Mouse (Mus musculus) cerebellum, adult 9-11 months (tissue): ENCODE measurements at regions not wholly inside any gene's neighbourhood (a gene's known extent, or its start where the extent isn't known, plus 50 kb on each side); places are given as distances from the start of the nearest gene placed in this dataset.
A peak's percentile ranks its signal among the peaks of the same experiment; 100 is the strongest.
"Not testable (repeated sequence)": the region's sequence is repeated elsewhere in the genome, so short reads cannot be mapped to it uniquely, and the experiment has no call there.

Experiments used
- DNase-seq: peaks from one replicate; pipeline ENCODE4 v3.0.0; 2022

DNA sequence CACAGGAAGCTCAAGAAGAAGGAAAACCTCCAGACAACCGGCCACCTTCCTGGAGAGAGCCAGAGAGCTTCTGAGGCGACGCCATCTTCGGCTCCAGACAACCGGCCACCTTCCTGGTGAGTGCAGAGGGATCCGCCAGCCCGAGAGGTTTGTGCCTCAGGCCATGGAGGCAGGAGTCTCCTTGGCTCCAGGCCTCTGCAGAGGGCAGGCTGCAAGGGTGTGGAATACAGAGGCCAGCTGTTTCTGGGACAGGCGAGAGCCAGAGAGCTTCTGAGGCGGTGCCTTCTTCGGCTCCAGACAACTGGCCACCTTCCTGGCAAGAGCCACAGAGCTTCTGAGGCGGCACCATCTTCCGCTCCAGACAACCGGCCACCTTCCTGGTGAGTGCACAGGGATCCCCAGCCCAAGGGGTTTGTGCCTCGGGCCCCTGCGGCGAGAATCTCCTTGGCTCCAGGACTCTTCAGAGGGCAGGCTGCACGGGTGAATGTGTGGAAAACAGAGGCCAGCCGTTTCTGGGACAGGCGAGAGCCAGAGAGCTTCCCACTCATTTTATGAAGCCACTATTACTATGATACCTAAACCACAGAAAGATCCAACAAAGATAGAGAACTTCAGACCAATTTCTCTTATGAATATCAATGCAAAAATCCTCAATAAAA, 441.4 kb downstream of the Arl6ip6 start:
- not testable (repeated sequence) for DNase-seq

DNA sequence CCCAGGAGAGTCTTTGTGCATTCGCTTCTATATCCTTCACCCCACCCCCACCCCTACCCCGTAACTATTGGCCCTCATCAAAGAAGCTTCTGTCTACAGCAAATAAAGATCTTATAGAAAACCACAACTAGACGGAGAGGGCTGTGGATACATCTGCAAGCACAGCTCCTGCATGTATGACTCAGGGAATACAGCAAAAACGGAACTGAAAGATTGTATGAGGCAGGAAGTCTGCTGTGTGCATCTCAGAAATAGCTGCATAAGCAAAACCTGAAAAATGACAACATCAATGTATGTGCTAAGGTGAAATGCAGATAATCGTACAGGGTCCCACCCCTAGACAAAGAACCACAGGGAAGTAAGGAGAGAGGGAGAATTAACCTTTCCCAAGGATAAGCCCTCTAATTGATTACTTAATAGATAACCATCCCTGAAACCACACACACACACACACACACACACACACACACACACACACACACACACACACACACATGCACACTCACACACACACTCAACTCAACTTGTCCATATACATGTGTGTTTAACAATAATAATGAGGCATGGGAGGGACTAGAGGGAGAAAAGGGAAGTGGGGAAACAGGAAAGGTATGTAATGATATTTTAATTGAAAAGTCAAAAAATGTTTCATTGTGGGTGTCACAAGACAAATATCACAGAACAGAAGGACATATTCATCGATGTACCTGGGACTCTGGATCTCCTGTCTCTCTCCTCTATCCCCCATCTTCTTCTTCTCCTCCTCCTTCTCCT, 416.6 kb downstream of the Rprm start:
- DNase-seq: no peak

DNA sequence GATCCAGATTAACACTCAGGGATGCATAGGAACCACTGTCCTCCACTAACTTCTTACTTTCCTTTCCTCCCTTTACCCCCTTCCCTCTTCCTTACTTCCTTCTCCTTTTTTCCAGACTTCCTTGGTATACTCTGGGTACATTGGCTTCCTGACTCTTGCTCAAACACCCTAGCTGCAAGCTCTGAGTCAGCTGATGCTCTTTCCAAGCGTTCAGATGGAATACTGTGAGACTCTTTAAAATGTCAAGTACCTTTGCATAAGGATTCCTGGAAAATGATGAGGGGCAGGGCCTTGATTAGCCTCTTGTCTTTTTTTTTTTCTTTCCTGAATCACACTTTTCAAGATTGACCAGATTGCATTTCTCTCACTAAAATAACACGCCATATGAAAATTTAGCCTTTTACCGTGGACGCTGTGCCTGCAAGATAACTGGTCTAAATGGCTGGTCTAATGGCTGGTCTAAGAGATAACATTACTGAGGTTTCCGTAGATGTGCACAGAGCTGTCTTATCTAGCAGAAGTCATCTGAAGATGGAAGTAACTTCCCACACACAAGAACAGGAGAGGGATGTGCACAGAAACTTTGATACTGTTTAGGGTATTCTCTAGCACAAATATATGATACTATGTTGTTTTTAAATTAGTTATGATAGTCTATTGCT, 404.9 kb downstream of the Rprm start:
- DNase-seq: no peak

DNA sequence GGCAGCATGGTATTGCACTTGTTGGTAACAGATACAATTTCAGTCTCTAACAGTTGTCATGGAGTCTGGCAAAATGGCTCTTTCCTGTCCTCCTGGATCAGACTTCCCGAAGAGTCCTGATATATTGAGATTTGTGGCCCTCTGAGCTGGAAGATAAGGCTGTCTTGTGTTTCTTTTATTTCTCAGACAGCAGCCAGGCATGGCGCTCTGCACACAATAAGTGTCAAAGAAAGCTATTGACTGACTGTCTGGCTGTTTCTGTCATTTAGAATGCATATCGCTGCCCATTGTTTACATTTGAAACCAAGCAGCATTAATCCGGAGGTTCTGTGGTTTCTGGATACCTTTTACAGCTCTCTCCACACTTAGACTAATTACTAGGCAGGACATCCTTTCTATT, 402.8 kb downstream of the Rprm start:
- DNase-seq: no peak

DNA sequence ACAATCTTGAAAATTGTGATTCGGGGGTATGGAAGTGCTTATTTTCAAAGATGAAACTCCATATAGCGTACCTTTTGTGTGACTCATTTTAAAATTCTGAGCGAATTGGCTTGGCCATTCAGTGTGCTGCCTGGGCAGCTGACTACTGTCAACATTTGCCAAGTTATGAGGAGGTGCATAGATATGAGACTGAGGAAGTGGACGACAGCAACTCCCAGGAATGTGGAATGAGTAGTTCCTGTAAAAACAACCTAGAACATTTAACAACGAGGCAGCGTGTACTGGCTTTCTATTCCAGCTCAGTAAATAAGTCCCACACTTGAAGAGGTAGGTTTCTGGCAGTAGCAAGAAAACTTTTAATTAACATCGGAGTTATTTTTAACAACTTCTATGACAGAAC, 398.1 kb downstream of the Rprm start:
- no peak for DNase-seq

DNA sequence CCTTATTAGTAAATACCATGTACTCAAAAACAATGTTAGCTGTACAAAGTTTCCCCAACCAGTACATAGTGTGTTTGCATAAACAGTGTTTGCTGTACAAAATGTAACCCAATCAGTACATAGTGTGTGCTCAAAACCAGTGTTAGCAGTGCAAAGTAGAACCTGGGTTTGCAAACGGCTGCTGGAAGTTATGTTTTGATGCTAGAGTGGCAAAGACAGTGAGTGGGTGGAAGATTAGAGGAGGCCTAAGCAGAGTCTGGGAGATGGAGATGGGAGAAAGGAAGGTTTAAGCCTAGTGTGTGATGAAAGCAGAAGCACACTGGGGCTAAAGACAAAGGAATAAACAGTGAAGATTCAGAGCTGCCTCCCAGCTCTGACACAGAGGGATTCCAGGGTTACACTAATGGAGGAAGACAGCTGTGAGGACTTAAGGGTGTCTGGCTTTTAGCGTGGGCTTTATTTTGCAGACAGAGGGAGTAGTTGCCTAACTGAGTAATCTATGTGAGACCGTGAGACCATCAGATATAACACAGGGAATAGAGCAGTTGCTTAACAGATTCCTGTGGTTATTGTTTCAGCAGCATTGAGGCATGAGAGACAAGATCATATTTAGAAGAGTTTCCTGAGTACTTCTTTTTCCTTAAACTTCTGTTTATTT, 396.0 kb downstream of the Rprm start:
- no peak for DNase-seq

DNA sequence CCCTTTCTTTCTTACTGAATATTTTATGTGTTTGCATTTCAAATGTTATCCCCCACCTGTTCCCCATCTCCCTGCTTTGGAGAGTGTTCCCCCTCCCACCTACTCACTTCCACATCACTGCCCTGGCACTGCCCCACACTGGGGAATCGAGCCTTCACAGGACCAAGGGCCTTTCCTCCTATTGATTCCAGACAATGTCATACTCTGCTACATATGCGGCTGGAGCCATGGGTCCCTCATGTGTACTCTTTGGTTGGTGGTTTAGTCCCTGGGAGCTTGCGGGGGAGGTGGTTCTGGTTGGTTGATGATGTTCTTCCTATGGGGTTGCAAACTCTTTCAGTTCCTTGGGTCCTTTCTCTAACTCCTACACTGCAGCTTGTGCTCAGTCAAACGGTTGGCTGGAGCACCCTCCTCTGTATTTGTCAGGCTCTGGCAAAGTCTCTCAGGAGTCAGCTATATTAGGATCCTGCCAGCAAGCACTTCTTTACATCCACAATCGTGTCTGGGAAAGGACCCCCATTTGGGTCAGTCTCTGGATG, 393.7 kb downstream of the Rprm start:
- no peak for DNase-seq

DNA sequence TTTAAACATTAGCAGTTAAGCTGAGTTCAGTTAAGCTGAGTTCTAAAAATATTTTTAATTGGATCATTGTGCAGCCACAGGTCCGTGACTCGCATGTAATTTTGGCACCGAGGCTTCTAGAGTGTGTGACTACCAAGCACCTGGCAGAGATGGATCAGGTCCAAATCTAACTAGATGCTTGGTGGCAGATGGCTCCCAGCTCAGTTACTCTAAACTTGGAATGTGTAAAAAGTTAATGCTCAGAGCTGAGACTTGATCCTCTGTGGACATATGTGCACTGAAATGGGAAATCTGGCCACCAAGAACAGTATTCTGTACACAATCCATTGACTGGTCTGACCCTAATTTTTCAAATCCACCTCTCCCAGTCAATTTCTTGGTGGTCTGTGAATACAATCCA, 374.1 kb downstream of the Rprm start:
- DNase-seq: peak; percentile 68

DNA sequence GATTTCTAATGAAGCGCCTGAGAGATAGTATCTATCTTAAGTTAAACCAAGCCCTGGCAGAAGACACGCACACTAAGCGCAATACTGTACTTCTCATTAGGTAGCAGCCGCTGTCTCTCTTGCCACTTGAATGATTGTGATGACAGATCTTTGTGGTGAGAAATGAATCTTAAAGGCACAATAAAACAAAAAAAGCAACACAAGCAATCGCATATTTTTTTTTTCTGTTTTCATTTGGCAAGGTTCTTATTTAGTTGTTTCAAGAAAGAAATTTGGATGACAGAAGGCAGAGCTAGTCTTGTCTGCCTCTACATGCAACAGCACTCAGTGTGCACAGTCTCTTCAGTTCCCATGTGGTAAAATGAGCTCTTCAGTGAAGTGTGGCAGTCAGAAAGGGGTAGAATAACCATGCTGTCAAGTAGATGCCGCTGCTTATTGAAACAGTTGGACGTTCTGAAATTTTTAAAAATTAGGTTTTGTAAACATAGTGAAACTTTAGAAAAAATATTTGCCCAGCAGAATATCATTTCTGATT, 372.2 kb downstream of the Rprm start:
- no peak for DNase-seq

DNA sequence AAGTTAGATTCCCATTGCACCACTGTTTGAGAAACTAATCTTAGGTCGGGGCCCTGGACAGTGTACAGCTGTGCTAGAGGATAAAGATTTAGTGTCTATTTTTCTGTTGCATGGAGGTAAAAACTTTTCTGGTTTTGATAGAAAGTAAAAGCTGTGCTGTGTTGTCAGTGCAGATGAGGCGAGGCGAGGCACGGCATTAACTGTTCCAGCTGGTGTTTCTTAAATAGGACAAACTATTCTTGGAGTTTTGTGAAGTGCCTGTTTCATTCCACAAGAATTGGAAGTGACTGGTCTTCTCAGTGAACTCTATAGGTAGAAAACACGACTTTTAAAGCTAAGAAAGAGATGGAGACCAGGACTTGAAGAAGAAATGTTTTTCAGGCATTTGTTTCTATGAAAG, 370.3 kb downstream of the Rprm start:
- DNase-seq: no peak

DNA sequence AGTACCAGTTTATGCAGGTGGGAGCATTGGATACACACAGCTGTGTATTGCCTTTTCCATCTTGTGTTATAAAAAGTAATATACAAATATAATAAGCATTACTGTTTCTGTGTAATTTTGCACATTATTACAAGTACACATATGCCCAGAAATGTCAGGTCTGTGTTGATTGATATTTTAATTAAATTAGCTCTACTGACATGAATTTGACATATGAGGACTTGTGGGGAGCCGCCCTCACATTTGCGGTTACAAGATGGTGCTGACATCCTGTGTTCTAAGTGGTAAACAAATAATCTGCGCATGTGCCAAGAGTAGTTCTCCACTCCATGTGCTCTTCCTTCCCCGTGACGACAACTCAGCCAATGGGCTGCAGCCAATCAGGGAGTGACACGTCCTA, 362.1 kb downstream of the Rprm start:
- no peak for DNase-seq

DNA sequence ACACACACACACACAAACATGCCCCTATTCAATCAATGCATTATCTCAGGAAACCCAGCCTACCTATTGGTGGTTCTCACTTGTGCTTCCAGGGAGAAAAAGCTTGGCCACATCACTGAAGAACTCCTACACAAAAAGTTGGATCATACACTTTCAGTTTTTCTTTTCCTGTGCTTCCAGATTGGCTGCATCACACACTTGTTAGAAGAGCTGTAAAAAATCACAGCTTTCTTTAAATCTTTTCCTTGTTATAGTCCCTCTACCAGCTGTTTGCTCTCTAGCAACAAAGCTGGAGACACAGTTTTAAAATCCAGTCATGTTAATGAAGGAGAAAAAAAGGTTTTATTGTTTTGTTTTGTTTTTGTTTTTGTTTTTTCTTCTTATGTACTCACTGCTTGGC, 356.7 kb downstream of the Rprm start:
- no peak for DNase-seq

DNA sequence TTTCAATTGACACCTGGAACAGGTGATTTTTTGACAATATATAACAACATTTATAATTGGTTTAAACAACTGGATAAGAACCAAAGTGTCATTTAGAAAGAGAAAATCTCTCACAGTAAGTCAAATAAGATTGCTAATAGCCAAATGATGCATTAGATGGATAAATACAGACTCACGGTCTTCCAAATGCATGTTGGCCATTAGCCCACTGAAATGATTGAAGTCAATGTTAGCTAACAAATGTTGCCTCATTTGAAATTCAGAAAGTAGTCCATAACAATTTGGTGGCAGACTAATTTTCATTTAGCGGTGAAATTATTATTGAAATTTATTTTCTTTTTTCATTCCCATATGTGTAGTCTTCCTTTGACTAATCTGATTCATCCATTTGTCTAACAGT, 354.9 kb downstream of the Rprm start:
- DNase-seq: no peak

DNA sequence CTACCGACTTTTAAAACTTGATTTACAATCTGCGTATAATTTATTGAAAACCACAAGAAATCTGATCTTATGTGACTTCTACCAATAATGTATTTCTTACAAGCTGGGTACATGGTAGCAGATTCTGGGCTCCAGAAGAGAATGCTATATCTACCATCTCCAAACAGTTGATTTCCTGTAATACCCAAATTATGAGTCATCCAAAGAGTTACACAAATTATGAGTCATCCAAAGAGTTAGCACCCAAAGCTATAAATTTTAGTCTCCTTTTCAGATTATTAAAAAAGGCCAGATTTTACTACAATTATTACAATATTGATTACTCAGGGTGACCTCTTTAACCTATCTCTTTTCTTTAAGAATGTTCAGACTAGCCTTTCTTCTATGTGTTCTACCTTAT, 321.9 kb downstream of the Rprm start:
- no peak for DNase-seq

DNA sequence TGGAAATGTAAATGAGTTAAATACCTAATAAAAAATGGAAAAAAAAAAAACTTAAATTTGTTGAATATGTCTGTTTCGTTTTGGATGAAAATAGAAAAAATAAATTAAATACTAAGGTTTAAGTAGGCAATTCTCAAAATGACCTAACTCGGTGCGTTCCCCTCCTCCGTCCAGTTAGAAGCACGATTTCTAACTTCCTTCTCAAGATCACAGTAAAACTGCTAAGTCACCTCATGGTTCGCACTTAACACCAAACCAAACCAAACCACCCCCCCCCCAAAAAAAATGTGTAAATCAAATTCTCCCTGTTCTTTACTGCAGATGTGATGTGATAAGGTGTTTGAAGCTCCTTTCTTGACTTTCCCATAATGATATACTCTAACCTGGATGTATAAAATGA, 303.3 kb downstream of the Rprm start:
- not testable (repeated sequence) for DNase-seq

DNA sequence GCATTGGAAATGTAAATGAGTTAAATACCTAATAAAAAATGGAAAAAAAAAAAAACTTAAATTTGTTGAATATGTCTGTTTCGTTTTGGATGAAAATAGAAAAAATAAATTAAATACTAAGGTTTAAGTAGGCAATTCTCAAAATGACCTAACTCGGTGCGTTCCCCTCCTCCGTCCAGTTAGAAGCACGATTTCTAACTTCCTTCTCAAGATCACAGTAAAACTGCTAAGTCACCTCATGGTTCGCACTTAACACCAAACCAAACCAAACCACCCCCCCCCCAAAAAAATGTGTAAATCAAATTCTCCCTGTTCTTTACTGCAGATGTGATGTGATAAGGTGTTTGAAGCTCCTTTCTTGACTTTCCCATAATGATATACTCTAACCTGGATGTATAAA, 296.8 kb downstream of the Rprm start:
- not testable (repeated sequence) for DNase-seq

DNA sequence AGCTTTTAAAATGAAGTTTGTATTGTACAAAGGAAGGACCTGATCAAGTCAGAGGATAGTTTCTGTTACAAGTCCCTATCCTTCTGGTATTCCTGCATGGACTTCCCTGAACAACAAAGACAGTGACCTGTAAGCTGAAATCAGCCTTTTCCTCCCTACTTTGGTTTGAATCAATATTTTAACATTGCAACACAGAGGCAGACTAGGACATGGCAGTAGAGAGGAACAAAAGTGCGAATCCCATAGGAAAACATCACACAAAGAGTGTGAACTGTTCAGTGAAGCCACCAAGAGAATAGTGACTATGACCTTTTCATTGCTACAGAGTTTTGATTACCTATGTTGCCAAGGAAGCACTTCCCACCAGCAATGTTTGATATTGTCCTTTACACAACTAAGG, 288.7 kb downstream of the Rprm start:
- DNase-seq: no peak

DNA sequence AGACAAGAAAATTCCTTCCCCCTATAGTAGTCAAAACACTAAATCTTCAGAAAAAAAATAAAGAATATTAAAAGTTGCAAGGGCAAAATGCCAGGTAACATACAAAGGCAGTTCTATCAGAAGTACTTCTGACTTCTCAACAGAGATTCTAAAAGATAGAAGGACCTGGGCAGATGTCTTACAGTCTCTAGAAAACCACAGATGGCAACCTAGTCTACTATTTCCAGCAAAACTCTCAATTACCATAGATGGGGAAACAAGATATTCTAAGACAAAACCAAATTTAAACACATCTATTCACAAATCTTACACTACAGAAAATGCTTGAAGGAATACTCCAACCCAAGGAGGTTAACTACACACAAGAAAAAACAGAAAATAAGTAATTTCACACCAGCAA, 281.7 kb downstream of the Rprm start:
- DNase-seq: no peak

DNA sequence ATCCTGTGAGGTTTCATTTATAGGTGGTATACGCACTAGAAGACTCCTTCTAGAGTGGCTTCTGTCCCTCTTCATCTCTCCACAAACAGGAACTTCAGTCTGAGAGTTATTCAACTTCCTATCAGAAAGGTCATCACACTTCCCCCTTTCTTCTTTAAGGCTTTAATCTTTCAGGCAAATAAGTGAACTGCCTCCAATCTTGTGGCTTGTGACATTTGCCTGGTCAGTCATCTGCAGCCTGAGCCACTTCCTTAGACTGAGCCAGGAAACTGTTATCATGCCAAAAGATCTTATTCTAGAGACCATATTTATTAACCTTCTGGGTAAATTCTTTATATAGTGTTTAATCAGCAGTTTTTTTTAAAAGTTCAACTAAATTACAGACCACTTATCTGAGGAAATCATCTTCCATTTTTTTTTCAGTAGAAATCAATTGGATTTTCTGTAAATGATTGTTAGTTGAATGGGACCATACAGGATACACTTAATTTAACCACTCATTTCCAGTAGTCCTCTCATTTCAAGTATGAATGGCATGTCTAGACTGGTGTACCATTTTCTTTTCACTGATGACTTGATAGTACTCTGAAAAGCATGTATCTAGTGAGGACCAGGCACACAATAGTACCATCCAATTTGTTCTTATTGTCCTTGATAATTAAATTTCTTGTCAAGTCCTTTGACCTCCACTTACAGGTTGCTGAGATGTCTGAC, 234.4 kb downstream of the Rprm start:
- DNase-seq: no peak
